Mouse (Mus musculus): ENCODE measurements at regions not wholly inside any gene's neighbourhood (a gene's known extent, or its start where the extent isn't known, plus 50 kb on each side); places are given as distances from the start of the nearest gene placed in this dataset.

DNA sequence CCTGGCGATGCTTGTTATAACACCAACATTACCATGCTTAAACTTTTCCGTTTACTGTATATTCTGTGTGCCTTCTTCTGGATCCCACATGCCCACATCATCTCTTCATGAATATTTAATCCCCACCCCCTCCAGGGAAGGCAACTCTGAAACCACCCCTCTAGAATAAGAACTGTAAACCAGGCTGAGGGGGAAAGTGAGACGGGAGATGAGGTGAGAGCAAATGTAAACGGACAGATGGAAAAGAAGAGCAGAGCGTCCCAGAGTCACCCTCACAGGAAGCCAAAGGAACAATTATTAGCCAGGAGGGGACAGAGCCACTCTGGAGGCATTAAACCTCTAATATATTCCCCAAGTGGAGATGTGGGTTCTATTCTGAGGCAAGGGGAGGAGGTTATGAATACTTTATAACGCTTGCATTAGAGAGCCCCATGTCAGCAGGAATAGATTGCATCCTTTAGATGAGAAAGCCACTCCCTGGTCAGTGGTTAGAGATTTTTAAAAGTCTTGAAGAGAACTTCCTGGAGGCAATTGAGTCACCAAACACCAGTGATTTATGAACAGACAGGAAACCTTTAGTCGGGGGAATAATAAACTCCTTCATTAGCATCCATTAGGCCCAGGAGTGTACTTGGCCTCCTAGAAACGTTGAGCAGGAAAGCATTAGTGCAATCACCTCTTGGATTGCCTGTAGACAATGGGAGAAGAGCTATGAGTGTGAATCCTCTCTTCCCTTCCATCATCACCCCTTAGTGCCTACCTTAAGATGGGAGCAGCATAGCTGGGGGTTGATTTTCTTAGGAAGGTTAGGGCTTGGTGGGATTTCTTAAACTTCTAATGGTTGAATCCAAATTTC, 220.1 kb downstream of the Elavl2 start:
- no peaks in the 10 kb centered on the region for H3K36me3 ChIP-seq (ENCODE audit: control insufficient read depth, insufficient read depth, low read length)
- no peak overlapping the region for H3K27ac ChIP-seq
- no peaks in the 10 kb centered on the region for H3K27me3 ChIP-seq (ENCODE audit: control insufficient read depth, insufficient read depth, low read length)
- DNase-seq = no peak
- WGBS = 65% methylated on average over 8 of the region's 8 CpGs
- H3K4me3 ChIP-seq = no peak overlapping the region
- H3K9ac ChIP-seq (ENCODE audit: low read depth, low read length) = no peak overlapping the region
- TF ChIP-seq EP300 (IDR thresholded peaks at IDR 0.05; ENCODE audit: insufficient read depth, low read depth, low read length) (no peak), POLR2A (IDR thresholded peaks at IDR 0.05; ENCODE audit: insufficient read depth, low read depth, low read length) (no peak)
- no peaks in the 10 kb centered on the region for H3K79me2 ChIP-seq (replicated peaks; ENCODE audit: control insufficient read depth, insufficient read depth, low read length)
- intact Hi-C loops (cut with DNase I) = no loop called here
- H3K4me1 ChIP-seq (ENCODE audit: control insufficient read depth, insufficient read depth, low read length) = no peaks in the 10 kb centered on the region

DNA sequence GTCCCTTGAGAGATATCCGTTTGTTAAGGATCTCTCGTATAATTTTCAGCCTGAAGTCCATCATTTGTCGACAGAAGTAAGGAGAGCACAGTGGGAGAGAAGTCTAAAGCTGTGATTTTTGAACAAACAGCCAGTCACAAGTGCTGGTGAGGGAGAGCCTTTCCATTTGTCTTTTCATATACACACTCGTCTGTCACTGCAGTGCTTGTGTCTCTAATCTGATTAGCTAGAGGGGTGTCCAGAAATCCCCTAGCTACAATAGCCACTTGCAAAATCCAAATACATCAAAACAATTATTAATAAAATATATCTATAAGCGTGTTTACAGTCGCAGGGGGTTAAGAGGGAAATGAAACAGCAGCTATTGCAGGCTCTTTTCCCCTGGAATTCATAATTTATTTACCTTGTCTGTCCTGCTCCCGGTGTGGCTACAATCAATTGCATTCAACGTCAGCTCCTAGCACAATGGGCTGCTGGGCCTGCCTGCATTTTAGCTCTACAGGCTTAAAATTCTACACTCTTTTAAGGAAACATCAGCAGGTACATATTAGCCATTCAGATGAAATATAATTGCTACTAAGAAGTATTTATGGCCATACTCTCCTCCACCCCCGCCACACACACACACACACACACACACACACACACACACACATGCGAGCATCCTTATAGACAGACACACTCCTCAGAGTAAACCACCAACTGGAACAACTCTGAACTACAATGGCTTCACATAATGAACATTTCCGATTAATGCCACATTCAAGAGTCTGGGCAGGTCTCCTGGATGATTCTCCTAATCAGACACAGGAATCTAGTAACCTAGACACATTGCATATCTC, 236.1 kb downstream of the Elavl2 start:
- Histone ChIP-seq H3K27me3 (ENCODE audit: control insufficient read depth, insufficient read depth, low read length) (no peaks in the 10 kb centered on the region), H3K79me2 (replicated peaks; ENCODE audit: control insufficient read depth, insufficient read depth, low read length) (no peaks in the 10 kb centered on the region), H3K9ac (ENCODE audit: low read depth, low read length) (no peak overlapping the region), H3K4me1 (ENCODE audit: control insufficient read depth, insufficient read depth, low read length) (no peaks in the 10 kb centered on the region), H3K36me3 (ENCODE audit: control insufficient read depth, insufficient read depth, low read length) (no peaks in the 10 kb centered on the region), H3K4me3 (no peak overlapping the region), H3K27ac (no peak overlapping the region)
- TF ChIP-seq EP300 (IDR thresholded peaks at IDR 0.05; ENCODE audit: insufficient read depth, low read depth, low read length) (no peak), POLR2A (IDR thresholded peaks at IDR 0.05; ENCODE audit: insufficient read depth, low read depth, low read length) (no peak), CTCF (IDR thresholded peaks at IDR 0.05) (no peak)
- intact Hi-C loops (cut with DNase I) = no loop called here
- DNase-seq = no peak
- 76% methylated on average over 11 of the region's 11 CpGs for WGBS

DNA sequence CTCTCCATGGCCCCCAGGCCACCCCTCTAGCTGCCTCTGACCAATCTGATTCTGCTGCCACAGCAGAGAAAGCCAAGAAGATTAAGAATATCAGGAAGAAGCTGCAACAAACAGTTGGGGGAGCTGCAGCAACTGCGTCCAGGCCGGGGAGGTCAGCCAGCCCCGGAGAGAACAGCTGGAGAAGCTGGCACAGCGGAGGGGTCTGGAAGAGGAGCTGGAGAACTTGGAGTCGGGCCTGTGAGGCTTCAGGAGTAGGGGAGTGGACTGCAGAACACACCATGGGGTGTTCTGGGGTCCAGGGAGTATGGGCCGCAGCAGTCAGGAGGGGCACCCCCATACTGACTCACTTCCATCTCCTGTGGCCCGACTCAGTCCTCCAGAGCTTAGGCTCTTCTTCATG, 243.5 kb downstream of the Elavl2 start:
- WGBS = 49% methylated on average over 7 of the region's 7 CpGs
- H3K9ac ChIP-seq (ENCODE audit: low read depth, low read length) = no peak overlapping the region
- H3K79me2 ChIP-seq (replicated peaks; ENCODE audit: control insufficient read depth, insufficient read depth, low read length) = no peaks in the 10 kb centered on the region
- peak; percentile 21 for DNase-seq
- no peak overlapping the region for H3K27ac ChIP-seq
- TF ChIP-seq CTCF (IDR thresholded peaks at IDR 0.05) = no peak
- no peak for TF ChIP-seq POLR2A (IDR thresholded peaks at IDR 0.05; ENCODE audit: insufficient read depth, low read depth, low read length)
- no peak for TF ChIP-seq EP300 (IDR thresholded peaks at IDR 0.05; ENCODE audit: insufficient read depth, low read depth, low read length)
- no peak overlapping the region for H3K4me3 ChIP-seq
- H3K36me3 ChIP-seq (ENCODE audit: control insufficient read depth, insufficient read depth, low read length) = no peaks in the 10 kb centered on the region
- no peaks in the 10 kb centered on the region for H3K27me3 ChIP-seq (ENCODE audit: control insufficient read depth, insufficient read depth, low read length)
- H3K4me1 ChIP-seq (ENCODE audit: control insufficient read depth, insufficient read depth, low read length) = no peaks in the 10 kb centered on the region
- intact Hi-C loops (cut with DNase I) = no loop called here

DNA sequence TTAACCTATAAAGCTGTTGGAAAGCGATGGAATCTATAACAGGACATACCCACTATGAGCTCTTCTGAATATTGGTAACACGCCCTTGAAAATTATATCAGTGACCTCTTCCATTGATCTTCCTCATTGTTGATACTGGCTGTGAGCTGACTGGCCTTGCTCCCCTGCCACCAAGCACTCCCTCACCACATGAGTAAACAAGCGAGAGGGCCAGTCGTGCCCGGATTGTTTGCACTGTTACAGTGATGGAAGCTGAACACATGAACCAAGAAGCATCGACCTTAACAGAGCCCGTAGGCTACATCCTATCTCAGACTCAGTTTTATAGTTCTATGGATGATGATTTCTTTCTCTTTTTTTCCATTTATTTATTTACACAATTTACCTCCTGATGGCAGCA, 255.9 kb downstream of the Elavl2 start:
- Histone ChIP-seq H3K79me2 (replicated peaks; ENCODE audit: control insufficient read depth, insufficient read depth, low read length) (no peaks in the 10 kb centered on the region), H3K9ac (ENCODE audit: low read depth, low read length) (no peak overlapping the region), H3K27me3 (ENCODE audit: control insufficient read depth, insufficient read depth, low read length) (no peaks in the 10 kb centered on the region), H3K36me3 (ENCODE audit: control insufficient read depth, insufficient read depth, low read length) (no peaks in the 10 kb centered on the region), H3K27ac (no peak overlapping the region), H3K4me3 (no peak overlapping the region), H3K4me1 (ENCODE audit: control insufficient read depth, insufficient read depth, low read length) (no peaks in the 10 kb centered on the region)
- TF ChIP-seq EP300 (IDR thresholded peaks at IDR 0.05; ENCODE audit: insufficient read depth, low read depth, low read length) (no peak), POLR2A (IDR thresholded peaks at IDR 0.05; ENCODE audit: insufficient read depth, low read depth, low read length) (no peak), CTCF (IDR thresholded peaks at IDR 0.05) (no peak)
- intact Hi-C loops (cut with DNase I) = no loop called here
- no peak for DNase-seq
- 76% methylated on average over 7 of the region's 7 CpGs for WGBS

DNA sequence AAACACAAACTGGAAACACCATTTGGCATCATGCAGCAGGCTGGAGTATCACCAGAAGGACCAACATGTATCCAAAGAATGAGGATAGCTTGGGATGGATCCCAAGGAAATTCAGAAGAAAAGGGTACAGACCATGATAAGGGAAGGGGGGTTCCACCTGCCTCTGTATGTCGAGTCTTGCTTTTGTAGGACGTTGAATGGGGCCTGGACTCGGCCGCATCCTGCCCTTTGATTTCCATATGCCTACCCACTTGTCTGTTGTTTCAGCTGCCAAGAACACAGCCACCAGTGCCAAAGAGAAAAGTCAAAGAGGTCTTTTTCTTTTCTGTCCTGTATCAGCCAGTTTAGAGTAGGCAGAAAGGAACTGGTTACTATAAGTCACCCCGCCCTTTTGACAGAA, 256.7 kb downstream of the Elavl2 start:
- DNase-seq = no peak
- Histone ChIP-seq H3K79me2 (replicated peaks; ENCODE audit: control insufficient read depth, insufficient read depth, low read length) (no peaks in the 10 kb centered on the region), H3K4me1 (ENCODE audit: control insufficient read depth, insufficient read depth, low read length) (no peaks in the 10 kb centered on the region), H3K4me3 (no peak overlapping the region), H3K27me3 (ENCODE audit: control insufficient read depth, insufficient read depth, low read length) (no peaks in the 10 kb centered on the region), H3K36me3 (ENCODE audit: control insufficient read depth, insufficient read depth, low read length) (no peaks in the 10 kb centered on the region), H3K27ac (no peak overlapping the region), H3K9ac (ENCODE audit: low read depth, low read length) (no peak overlapping the region)
- WGBS = 44% methylated on average over 5 of the region's 5 CpGs
- TF ChIP-seq CTCF (IDR thresholded peaks at IDR 0.05) (no peak), EP300 (IDR thresholded peaks at IDR 0.05; ENCODE audit: insufficient read depth, low read depth, low read length) (no peak), POLR2A (IDR thresholded peaks at IDR 0.05; ENCODE audit: insufficient read depth, low read depth, low read length) (no peak)
- intact Hi-C loops (cut with DNase I) = no loop called here

DNA sequence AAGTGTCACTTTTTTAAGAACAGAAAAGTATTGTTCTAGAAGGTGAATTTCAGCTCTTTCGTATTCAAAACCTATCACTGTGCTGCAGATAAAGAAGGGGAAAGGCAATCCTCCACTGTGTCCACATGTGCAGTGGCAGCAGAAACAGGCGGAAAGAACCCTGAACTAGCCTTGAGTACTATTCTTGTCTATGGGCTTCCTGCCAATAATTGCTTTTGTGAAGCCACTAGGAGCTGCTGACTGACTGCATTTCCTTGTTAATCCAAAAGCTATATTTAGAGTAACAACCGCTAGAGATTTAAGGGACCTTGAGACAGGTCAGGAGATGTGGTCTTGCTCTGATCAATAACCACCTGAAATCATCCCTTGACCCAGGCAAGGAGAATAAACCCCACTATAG, 265.3 kb downstream of the Elavl2 start:
- H3K36me3 ChIP-seq (ENCODE audit: control insufficient read depth, insufficient read depth, low read length) = no peaks in the 10 kb centered on the region; the same call in 1 of the 2 replicates
- DNase-seq = no peak
- WGBS = 4% methylated on average over 3 of the region's 3 CpGs
- no peaks in the 10 kb centered on the region for H3K79me2 ChIP-seq (replicated peaks; ENCODE audit: control insufficient read depth, insufficient read depth, low read length)
- H3K27ac ChIP-seq = no peak overlapping the region
- no peak for TF ChIP-seq POLR2A (IDR thresholded peaks at IDR 0.05; ENCODE audit: insufficient read depth, low read depth, low read length)
- TF ChIP-seq CTCF (IDR thresholded peaks at IDR 0.05) = peak; percentile 58
- no peak overlapping the region for H3K9ac ChIP-seq (ENCODE audit: low read depth, low read length)
- H3K4me1 ChIP-seq (ENCODE audit: control insufficient read depth, insufficient read depth, low read length) = no peaks in the 10 kb centered on the region
- H3K4me3 ChIP-seq = no peak overlapping the region
- no peaks in the 10 kb centered on the region for H3K27me3 ChIP-seq (ENCODE audit: control insufficient read depth, insufficient read depth, low read length)
- intact Hi-C loops (cut with DNase I) = no loop called here

Measured in heart, adult 2 months (tissue).